Mouse (Mus musculus) thymus, adult 2 months (tissue): ENCODE measurements around the gene AW011738.

Experiments
- CTCF ChIP-seq: fragments of 200-500 bp; IDR thresholded peaks from 2 replicates; pipeline ENCODE4 v1.5.1; 2012; ENCODE audit warnings: mild to moderate bottlenecking, control low read depth, low read length, moderate library complexity, borderline replicate concordance; ENCODE audit not compliant: control insufficient read depth, poor library complexity, insufficient read depth; ENCODE audit errors: extremely low read depth
- POLR2A ChIP-seq: fragments of 200-500 bp; IDR thresholded peaks from 2 replicates; pipeline ENCODE4 v1.6.1; 2012; ENCODE audit warnings: mild to moderate bottlenecking, low read length, control low read depth, moderate library complexity; ENCODE audit not compliant: control insufficient read depth, poor library complexity, insufficient read depth; ENCODE audit errors: extremely low read depth

DNA sequence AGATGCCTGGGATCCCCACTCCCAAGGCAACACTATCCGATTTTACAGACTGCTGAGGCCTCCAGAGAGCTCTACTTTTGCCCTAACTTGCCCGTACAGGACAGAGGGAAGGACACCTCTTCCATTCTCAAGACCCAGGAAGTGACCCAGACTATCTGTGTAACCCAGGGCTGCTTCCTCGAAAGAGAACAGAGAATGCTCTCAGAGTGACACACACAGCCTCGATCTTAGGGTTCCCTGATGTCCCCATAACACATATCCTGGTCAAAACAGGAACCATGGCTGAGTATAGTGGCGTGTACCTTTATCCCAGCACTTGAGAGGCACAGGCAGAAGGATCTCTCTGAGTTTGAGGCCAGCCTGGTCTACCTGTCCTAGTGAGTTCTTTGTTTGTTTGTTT, 19.4 kb upstream of the AW011738 start:
- TF ChIP-seq CTCF, result no peak
- no peak for TF ChIP-seq POLR2A
